Mouse (Mus musculus) layer of hippocampus, adult 9-11 months (tissue): ENCODE data around the gene A630010A05Rik.
"Not testable (repeated sequence)": the region's sequence is repeated elsewhere in the genome, so short reads cannot be mapped to it uniquely, and the experiment has no call there.

ENCODE experiments used
- DNase-seq: peaks from one replicate; pipeline ENCODE4 v3.0.0; 2022

The A630010A05Rik gene

DNA sequence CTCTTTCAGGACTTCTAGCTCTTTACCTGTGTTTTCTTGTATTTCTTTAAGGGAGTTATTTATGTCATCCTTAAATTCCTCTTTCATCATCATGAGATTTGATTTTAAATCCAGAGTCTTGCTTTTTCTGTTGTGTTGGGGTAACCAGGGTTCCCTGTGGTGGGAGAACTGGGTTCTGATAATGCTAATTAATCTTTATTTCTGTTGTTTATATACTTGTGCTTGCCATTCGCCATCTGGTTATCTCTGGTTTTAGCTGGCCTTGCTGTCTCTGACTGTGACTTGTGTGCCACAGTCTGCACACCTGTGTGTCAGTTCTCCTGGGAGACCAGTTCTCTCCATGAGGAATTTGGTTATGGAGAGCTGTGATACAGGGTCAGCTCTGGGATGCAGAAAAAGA lies at the start of gene A630010A05Rik:
TSS of gene A630010A05Rik (plus strand) at position 301 of the 400 bp plus-strand sequence.
- no peak for DNase-seq

GRCm38 (mm10) chr16:14535766-14536165 lies 26.4 kb upstream of the A630010A05Rik start:
- DNase-seq = no peak

DNA sequence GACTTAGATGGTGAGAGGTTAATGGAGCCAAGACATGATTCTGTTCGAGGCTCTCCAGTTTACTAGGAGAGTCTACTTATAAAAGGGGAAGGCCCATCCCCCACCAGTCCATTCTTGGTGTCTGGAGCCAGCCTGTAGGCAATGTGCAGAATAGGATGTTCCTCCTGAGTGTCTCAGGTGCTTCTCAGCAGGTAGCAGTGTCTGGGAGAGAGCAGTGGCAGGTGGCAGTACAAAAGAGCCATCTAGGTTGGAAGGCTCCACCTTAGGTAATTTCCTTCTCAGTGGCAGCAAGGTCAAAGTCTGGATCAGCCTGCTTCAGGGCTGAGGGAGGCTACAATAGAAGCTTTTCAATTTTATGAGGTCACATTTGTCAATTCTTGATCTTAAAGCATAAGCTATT lies 4.9 kb upstream of the A630010A05Rik start:
- not testable (repeated sequence) for DNase-seq
